Mouse (Mus musculus): ENCODE measurements at regions not wholly inside any gene's neighbourhood (a gene's known extent, or its start where the extent isn't known, plus 50 kb on each side); places are given as distances from the start of the nearest gene placed in this dataset.
"Not testable (repeated sequence)": the region's sequence is repeated elsewhere in the genome, so short reads cannot be mapped to it uniquely, and the experiment has no call there.

- no peaks in the 10 kb centered on the region for H3K4me1 ChIP-seq
- 65% methylated on average over 2 of the region's 2 CpGs for WGBS
- no peaks in the 10 kb centered on the region for H3K27me3 ChIP-seq (ENCODE audit: low read depth, poor library complexity, severe bottlenecking)
- no peaks in the 10 kb centered on the region for H3K9me3 ChIP-seq (replicated peaks)
- H3K36me3 ChIP-seq: no peaks in the 10 kb centered on the region
- no peak overlapping the region for H3K4me3 ChIP-seq
- no peak overlapping the region for H3K27ac ChIP-seq (replicated peaks)
- no peak for DNase-seq (ENCODE audit: low spot score)
Observed at GRCm38 (mm10) chr2:84042793-84043192, 52.4 kb downstream of the Gm13691 start.

GRCm38 (mm10) chr2:84048398-84049140 lies 58.2 kb downstream of the Gm13691 start:
- no peak for DNase-seq (ENCODE audit: low spot score)
- no peak overlapping the region for H3K4me3 ChIP-seq
- H3K4me1 ChIP-seq: no peaks in the 10 kb centered on the region
- H3K9me3 ChIP-seq (replicated peaks): no peaks in the 10 kb centered on the region
- H3K27me3 ChIP-seq (ENCODE audit: low read depth, poor library complexity, severe bottlenecking): no peaks in the 10 kb centered on the region
- no peak overlapping the region for H3K27ac ChIP-seq (replicated peaks)
- WGBS: 88% methylated on average over 9 of the region's 9 CpGs
- no peaks in the 10 kb centered on the region for H3K36me3 ChIP-seq

- H3K36me3 ChIP-seq: no peaks in the 10 kb centered on the region
- H3K4me1 ChIP-seq: no peaks in the 10 kb centered on the region
- no peak for DNase-seq (ENCODE audit: low spot score)
- H3K4me3 ChIP-seq: no peak overlapping the region
- H3K9me3 ChIP-seq (replicated peaks): no peaks in the 10 kb centered on the region
- no peaks in the 10 kb centered on the region for H3K27me3 ChIP-seq (ENCODE audit: low read depth, poor library complexity, severe bottlenecking)
- H3K27ac ChIP-seq (replicated peaks): no peak overlapping the region
- 68% methylated on average over 3 of the region's 3 CpGs for WGBS
Observed at GRCm38 (mm10) chr2:84051883-84052331, 61.6 kb downstream of the Gm13691 start.

- H3K4me3 ChIP-seq: no peak overlapping the region
- H3K36me3 ChIP-seq: no peaks in the 10 kb centered on the region
- no peaks in the 10 kb centered on the region for H3K9me3 ChIP-seq (replicated peaks)
- H3K4me1 ChIP-seq: no peaks in the 10 kb centered on the region
- 91% methylated on average over 7 of the region's 7 CpGs for WGBS
- H3K27me3 ChIP-seq (ENCODE audit: low read depth, poor library complexity, severe bottlenecking): no peaks in the 10 kb centered on the region
- DNase-seq (ENCODE audit: low spot score): no peak
- no peak overlapping the region for H3K27ac ChIP-seq (replicated peaks)
Observed at GRCm38 (mm10) chr2:84059246-84059645, 68.9 kb downstream of the Gm13691 start.

GRCm38 (mm10) chr2:84061221-84061620 lies 70.9 kb downstream of the Gm13691 start:
- no peak for DNase-seq (ENCODE audit: low spot score)
- H3K9me3 ChIP-seq (replicated peaks): no peaks in the 10 kb centered on the region
- no peaks in the 10 kb centered on the region for H3K4me1 ChIP-seq
- H3K4me3 ChIP-seq: no peak overlapping the region
- WGBS: 81% methylated on average over 1 of the region's 1 CpGs
- H3K36me3 ChIP-seq: no peaks in the 10 kb centered on the region
- H3K27ac ChIP-seq (replicated peaks): no peak overlapping the region
- H3K27me3 ChIP-seq (ENCODE audit: low read depth, poor library complexity, severe bottlenecking): no peaks in the 10 kb centered on the region

- Histone ChIP-seq H3K9me3 (replicated peaks) (no peaks in the 10 kb centered on the region), H3K4me3 (no peak overlapping the region), H3K36me3 (no peaks in the 10 kb centered on the region), H3K27me3 (ENCODE audit: low read depth, poor library complexity, severe bottlenecking) (no peaks in the 10 kb centered on the region), H3K27ac (replicated peaks) (no peak overlapping the region), H3K4me1 (no peaks in the 10 kb centered on the region)
- 86% methylated on average over 2 of the region's 2 CpGs for WGBS
- no peak for DNase-seq (ENCODE audit: low spot score)
Observed at GRCm38 (mm10) chr2:84064371-84064770, 74.0 kb downstream of the Gm13691 start.

GRCm38 (mm10) chr2:84065061-84065460 lies 74.7 kb downstream of the Gm13691 start:
- DNase-seq (ENCODE audit: low spot score): no peak
- no peaks in the 10 kb centered on the region for H3K36me3 ChIP-seq
- H3K27ac ChIP-seq (replicated peaks): no peak overlapping the region
- H3K4me3 ChIP-seq: no peak overlapping the region
- H3K4me1 ChIP-seq: no peaks in the 10 kb centered on the region
- no peaks in the 10 kb centered on the region for H3K9me3 ChIP-seq (replicated peaks)
- no peaks in the 10 kb centered on the region for H3K27me3 ChIP-seq (ENCODE audit: low read depth, poor library complexity, severe bottlenecking)
- 76% methylated on average over 7 of the region's 7 CpGs for WGBS

GRCm38 (mm10) chr2:84065749-84066148 lies 75.4 kb downstream of the Gm13691 start:
- Histone ChIP-seq H3K4me3 (no peak overlapping the region), H3K36me3 (no peaks in the 10 kb centered on the region), H3K27me3 (ENCODE audit: low read depth, poor library complexity, severe bottlenecking) (no peaks in the 10 kb centered on the region), H3K9me3 (replicated peaks) (no peaks in the 10 kb centered on the region), H3K4me1 (no peaks in the 10 kb centered on the region), H3K27ac (replicated peaks) (no peak overlapping the region)
- 85% methylated on average over 2 of the region's 2 CpGs for WGBS
- DNase-seq (ENCODE audit: low spot score): no peak

- 90% methylated on average over 3 of the region's 3 CpGs for WGBS
- no peak overlapping the region for H3K27ac ChIP-seq (replicated peaks)
Observed at GRCm38 (mm10) chr2:84066151-84066693, 75.9 kb downstream of the Gm13691 start.

GRCm38 (mm10) chr2:84066785-84067526 lies 76.6 kb downstream of the Gm13691 start:
- no peaks in the 10 kb centered on the region for H3K27me3 ChIP-seq (ENCODE audit: low read depth, poor library complexity, severe bottlenecking)
- no peak for DNase-seq (ENCODE audit: low spot score)
- no peaks in the 10 kb centered on the region for H3K36me3 ChIP-seq
- no peaks in the 10 kb centered on the region for H3K4me1 ChIP-seq
- no peak overlapping the region for H3K4me3 ChIP-seq
- 67% methylated on average over 6 of the region's 6 CpGs for WGBS
- no peak overlapping the region for H3K27ac ChIP-seq (replicated peaks)
- no peaks in the 10 kb centered on the region for H3K9me3 ChIP-seq (replicated peaks)

More at GRCm38 (mm10) chr2:84066151-84066693, 75.9 kb downstream of the Gm13691 start:
- Histone ChIP-seq H3K4me1 (no peaks in the 10 kb centered on the region), H3K36me3 (no peaks in the 10 kb centered on the region), H3K4me3 (no peak overlapping the region), H3K27me3 (ENCODE audit: low read depth, poor library complexity, severe bottlenecking) (no peaks in the 10 kb centered on the region), H3K9me3 (replicated peaks) (no peaks in the 10 kb centered on the region)
- no peak for DNase-seq (ENCODE audit: low spot score)

- Histone ChIP-seq H3K27ac (replicated peaks) (no peak overlapping the region), H3K4me1 (no peaks in the 10 kb centered on the region), H3K9me3 (replicated peaks) (no peaks in the 10 kb centered on the region), H3K27me3 (ENCODE audit: low read depth, poor library complexity, severe bottlenecking) (no peaks in the 10 kb centered on the region), H3K36me3 (no peaks in the 10 kb centered on the region), H3K4me3 (no peak overlapping the region)
- DNase-seq (ENCODE audit: low spot score): no peak
- 92% methylated on average over 4 of the region's 4 CpGs for WGBS
Observed at GRCm38 (mm10) chr2:84068617-84069016, 78.3 kb downstream of the Gm13691 start.

- not testable (repeated sequence) for H3K27me3 ChIP-seq (ENCODE audit: low read depth, poor library complexity, severe bottlenecking); H3K4me1 ChIP-seq; DNase-seq (ENCODE audit: low spot score); H3K27ac ChIP-seq (replicated peaks); H3K4me3 ChIP-seq; H3K36me3 ChIP-seq; H3K9me3 ChIP-seq (replicated peaks)
- WGBS: 77% methylated on average over 1 of the region's 1 CpGs
Observed at GRCm38 (mm10) chr2:84069411-84069810, 79.1 kb downstream of the Gm13691 start.
